Comparison of ENCODE assay signal across 9 mouse cellular contexts in genomic region chr4:149399331-149399910, GRCm38 (mm10). TPM values are rescaled to one million over a fixed set of nuclear protein-coding genes. Genes with fewer than 3 reads are reported as not detected.
DNase-seq lines count a peak whose midpoint lies in the region; ATAC-seq lines count a peak whose summit lies in the region.
"Had no signal": no experiment of that assay in that cellular context is flagged by ENCODE, and none has a peak within 500 bp of the region (broad histone marks: within the 10 kb centered on the region; RNA-seq: fewer than 3 reads in every experiment).

No protein-coding gene starts in this region.

- H3K4me2 ChIP-seq in lung, embryonic 16.5 days (ENCODE audit: low read depth, low read length): peak overlapping the region; percentile 13; the same call in 1 of the 2 replicates
- H3K4me2 ChIP-seq in neural tube, embryonic 15.5 days: no peak overlapping the region

- intact Hi-C loops in heart, postnatal 25 days (cut with DNase I): no loop called here

- no peak overlapping the region for H3K4me3 ChIP-seq in lung, embryonic 16.5 days (ENCODE audit: low read length)
- H3K4me3 ChIP-seq in neural tube, embryonic 15.5 days (replicated peaks): no peak overlapping the region
- H3K4me3 ChIP-seq in midbrain, embryonic 10.5 days: no peak overlapping the region

- ATAC-seq in lung, embryonic 16.5 days (ENCODE audit: low read depth): peak; percentile 63
- ATAC-seq in neural tube, embryonic 15.5 days (ENCODE audit: low FRiP score): no peak

- H3K9ac ChIP-seq in lung, embryonic 16.5 days (ENCODE audit: low read length): no peak overlapping the region
- no peak overlapping the region for H3K9ac ChIP-seq in neural tube, embryonic 15.5 days (replicated peaks)

- peaks cover 27% of the 10 kb centered on the region for H3K4me1 ChIP-seq in lung, embryonic 16.5 days (replicated peaks; ENCODE audit: control insufficient read depth, insufficient read depth, low read length)
- H3K4me1 ChIP-seq in neural tube, embryonic 15.5 days: peaks cover 34% of the 10 kb centered on the region
- peaks cover 34% of the 10 kb centered on the region for H3K4me1 ChIP-seq in midbrain, embryonic 10.5 days

- DNase-seq in lung, postnatal 10 days: no peak
- DNase-seq in heart, adult 18-20 months: peak; percentile 59 to 80
- peak; percentile 14 for DNase-seq in heart, postnatal 25 days (ENCODE audit: low spot score)
- no peak for DNase-seq in cerebellum, postnatal 4 days (ENCODE audit: low spot score in 2 of 2)
- DNase-seq in gastrocnemius, postnatal 25 days: no peak
- DNase-seq in midbrain, embryonic 10.5 days (ENCODE audit: low spot score): no peak

- H3K27me3 ChIP-seq in lung, embryonic 16.5 days (ENCODE audit: control insufficient read depth, insufficient read depth, low read depth, low read length): no peaks in the 10 kb centered on the region
- H3K27me3 ChIP-seq in neural tube, embryonic 15.5 days (replicated peaks): no peaks in the 10 kb centered on the region
- no peaks in the 10 kb centered on the region for H3K27me3 ChIP-seq in midbrain, embryonic 10.5 days (ENCODE audit: low read depth, poor library complexity, severe bottlenecking)

- H3K9me3 ChIP-seq in lung, embryonic 16.5 days (ENCODE audit: control insufficient read depth, low read length): no peaks in the 10 kb centered on the region
- no peaks in the 10 kb centered on the region for H3K9me3 ChIP-seq in neural tube, embryonic 15.5 days (replicated peaks)
- H3K9me3 ChIP-seq in midbrain, embryonic 10.5 days (replicated peaks): no peaks in the 10 kb centered on the region

- 33% methylated on average over 4 of the region's 4 CpGs for WGBS in lung, embryonic 16.5 days
- 68% methylated on average over 4 of the region's 4 CpGs for WGBS in neural tube, embryonic 15.5 days
- WGBS in midbrain, embryonic 10.5 days: 78% methylated on average over 4 of the region's 4 CpGs

- H3K36me3 ChIP-seq in lung, embryonic 16.5 days (ENCODE audit: control insufficient read depth, insufficient read depth, low read length): no peaks in the 10 kb centered on the region; the same call in 1 of the 2 replicates
- peaks cover 19% of the 10 kb centered on the region for H3K36me3 ChIP-seq in neural tube, embryonic 15.5 days
- H3K36me3 ChIP-seq in midbrain, embryonic 10.5 days: peaks cover 42% of the 10 kb centered on the region

- H3K27ac ChIP-seq in lung, embryonic 16.5 days (ENCODE audit: low read length): peak overlapping the region; percentile 51; the same call in 1 of the 2 replicates
- H3K27ac ChIP-seq in neural tube, embryonic 15.5 days (replicated peaks): 0 out of 2 replicates have a peak overlapping the region, but pooled peaks have one; percentile 30
- no peak overlapping the region for H3K27ac ChIP-seq in midbrain, embryonic 10.5 days (replicated peaks)
- H3K27ac ChIP-seq: macrophage had no signal

RNA-seq across cellular contexts. Expression of gene Ube4b, which starts 27.1 kb away (rescaled TPM):
- 30.9 and 33.8 TPM in 2 replicates for polyA plus RNA-seq in lung, embryonic 16.5 days (2015; fragmentation: Nextera tagmentation; extraction: Ambion mirVana)
- total RNA-seq in heart, adult 18-20 months (2021): 10 to 100 TPM; 41.7 to 45.5 TPM
- 10 to 100 TPM; 48.6 to 49.0 TPM for total RNA-seq in heart, postnatal 25 days (2021)
- polyA plus RNA-seq in neural tube, embryonic 15.5 days (2015; fragmentation: Nextera tagmentation; extraction: Ambion mirVana): 50.4 and 54.5 TPM in 2 replicates
- total RNA-seq in gastrocnemius, postnatal 25 days (2021): 10 to 100 TPM; 32.2 to 36.3 TPM
- polyA plus RNA-seq in midbrain, embryonic 10.5 days (2016; fragmentation: Nextera tagmentation; extraction: Ambion mirVana): 56.2 and 60.9 TPM in 2 replicates

RNA-seq across cellular contexts. Expression of gene Rbp7, which starts 55.4 kb away (rescaled TPM):
- 2.0 and 3.4 TPM in 2 replicates for polyA plus RNA-seq in lung, embryonic 16.5 days (2015; fragmentation: Nextera tagmentation; extraction: Ambion mirVana)
- 10 to 100 TPM; 63.9 to 85.7 TPM for total RNA-seq in heart, adult 18-20 months (2021)
- 10 to 100 TPM; 54.3 to 65.7 TPM for total RNA-seq in heart, postnatal 25 days (2021)
- polyA plus RNA-seq in neural tube, embryonic 15.5 days (2015; fragmentation: Nextera tagmentation; extraction: Ambion mirVana): 1.1 TPM in 1 of 2 replicates, not detected in the other
- 10 to 100 TPM; 17.5 to 23.0 TPM for total RNA-seq in gastrocnemius, postnatal 25 days (2021)
- not detected in 2 replicates for polyA plus RNA-seq in midbrain, embryonic 10.5 days (2016; fragmentation: Nextera tagmentation; extraction: Ambion mirVana)
- polyA plus RNA-seq: macrophage had no signal

Comparison
In these comparisons a context has a peak if more than half of its experiments do, and no peak if none do; other contexts are left out.
1. DNase-seq: peak in heart, adult 18-20 months (2 of 2) and heart, postnatal 25 days (single experiment); none in lung, postnatal 10 days (single experiment), cerebellum, postnatal 4 days (0 of 2), gastrocnemius, postnatal 25 days (single experiment) and midbrain, embryonic 10.5 days (single experiment).